Mouse (Mus musculus) E14TG2a.4 (cell line): ENCODE data around the gene Wipf1.

Source experiments
- CTCF ChIP-seq: conservative IDR thresholded peaks from 2 replicates; pipeline ENCODE4 v1.5.1; 2014; ENCODE audit warnings: low read length
- POU5F1 ChIP-seq: IDR thresholded peaks from 2 replicates; pipeline ENCODE4 v1.6.1; 2014; ENCODE audit warnings: low read length, borderline replicate concordance

DNA sequence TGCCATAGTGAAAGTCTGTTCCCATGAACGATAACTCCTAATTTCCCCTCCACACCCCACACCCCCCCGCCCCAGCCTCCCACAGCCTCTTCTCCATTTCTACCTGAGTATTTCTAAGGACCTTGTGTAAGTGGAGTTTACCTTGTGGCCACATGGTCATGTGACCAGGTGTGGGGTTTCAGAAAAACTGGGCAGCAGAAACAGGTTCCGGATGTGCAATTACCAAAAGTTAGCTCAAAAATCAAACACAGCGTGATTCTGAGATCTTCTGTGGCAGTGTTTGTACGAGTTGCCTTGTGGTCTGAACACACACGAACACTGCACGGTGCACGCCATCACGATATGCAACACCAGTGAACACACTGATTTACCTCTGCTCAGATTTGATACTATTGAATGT, 33.1 kb upstream of the Wipf1 start:
- TF ChIP-seq CTCF = no peak
- no peak for TF ChIP-seq POU5F1
